Mouse (Mus musculus) gastrocnemius, postnatal 4 days (tissue): ENCODE measurements at regions not wholly inside any gene's neighbourhood (a gene's known extent, or its start where the extent isn't known, plus 50 kb on each side); places are given as distances from the start of the nearest gene placed in this dataset.

Source experiments
- DNase-seq, 2 experiments: peaks; one replicate each; pipeline ENCODE4 v3.0.0; 2021 to 2022; ENCODE audit warnings: low spot score in 2 of 2, mixed read lengths in 2 of 2

GRCm38 (mm10) chr2:174532671-174533363, 59.9 kb upstream of the Prelid3b start:
- DNase-seq = peak in 1 of 2 experiments; percentile 14

- DNase-seq = no peak
These were observed 67.8 kb upstream of the Prelid3b start for GRCm38 (mm10) chr2:174540717-174541116.

DNA sequence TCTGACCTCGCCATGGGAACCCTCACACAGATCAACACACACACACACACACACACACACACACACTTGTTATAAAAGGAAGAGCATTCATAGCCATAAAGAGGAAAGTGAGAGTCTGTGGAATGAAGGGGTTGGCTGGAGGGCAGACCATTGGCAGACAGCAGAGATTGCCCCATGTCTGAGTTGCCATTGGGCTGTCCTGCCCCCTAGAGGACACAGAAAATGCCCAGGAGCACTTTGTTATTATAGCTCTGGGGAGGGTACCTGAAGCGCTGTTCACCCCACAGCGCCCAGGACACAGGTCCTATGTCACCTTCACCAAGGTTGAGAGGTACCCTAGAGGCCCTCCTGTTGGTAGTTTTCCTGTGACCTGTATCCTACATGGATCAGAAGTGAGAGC, 74.3 kb upstream of the Prelid3b start:
- DNase-seq = no peak

- no peak for DNase-seq
These were observed 74.8 kb upstream of the Prelid3b start for GRCm38 (mm10) chr2:174547701-174548100.

GRCm38 (mm10) chr2:174548776-174549175, 75.9 kb upstream of the Prelid3b start:
- no peak for DNase-seq

- no peak for DNase-seq
These were observed 82.9 kb upstream of the Prelid3b start for GRCm38 (mm10) chr2:174555778-174556177.

DNA sequence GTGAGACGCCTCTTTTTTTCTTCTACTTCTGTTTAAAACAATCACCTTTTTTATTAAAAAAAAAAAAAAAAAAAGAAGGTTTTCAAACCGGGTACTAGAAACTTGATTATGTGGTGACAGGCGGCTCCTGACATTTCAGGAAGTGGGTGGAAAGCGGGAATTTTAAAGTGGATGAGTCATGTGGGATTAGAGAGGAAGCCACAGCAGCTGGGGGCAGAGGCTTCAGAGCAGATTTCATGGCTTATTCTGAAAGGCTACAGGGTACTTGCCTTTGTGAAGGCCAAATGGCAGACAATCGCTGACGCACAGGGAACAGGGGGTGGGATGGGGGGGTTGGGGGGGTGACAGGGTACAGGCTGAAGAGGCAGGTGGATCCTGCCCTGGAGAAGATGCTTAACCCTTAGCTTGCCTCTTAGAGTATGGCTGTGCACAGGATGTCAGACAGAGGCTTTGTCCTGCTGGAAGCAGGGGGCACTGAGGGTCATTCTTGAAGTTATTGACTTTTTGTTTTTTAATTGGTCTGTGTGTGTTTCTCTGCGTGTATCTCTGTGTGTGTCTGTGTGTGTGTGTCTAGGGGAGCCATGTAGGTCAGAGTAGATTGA, 81.4 kb upstream of the Zfp831 start:
- DNase-seq = no peak

- no peak for DNase-seq
These were observed 79.4 kb upstream of the Zfp831 start for GRCm38 (mm10) chr2:174563917-174564316.

GRCm38 (mm10) chr2:174564817-174565216, 78.5 kb upstream of the Zfp831 start:
- no peak for DNase-seq

DNA sequence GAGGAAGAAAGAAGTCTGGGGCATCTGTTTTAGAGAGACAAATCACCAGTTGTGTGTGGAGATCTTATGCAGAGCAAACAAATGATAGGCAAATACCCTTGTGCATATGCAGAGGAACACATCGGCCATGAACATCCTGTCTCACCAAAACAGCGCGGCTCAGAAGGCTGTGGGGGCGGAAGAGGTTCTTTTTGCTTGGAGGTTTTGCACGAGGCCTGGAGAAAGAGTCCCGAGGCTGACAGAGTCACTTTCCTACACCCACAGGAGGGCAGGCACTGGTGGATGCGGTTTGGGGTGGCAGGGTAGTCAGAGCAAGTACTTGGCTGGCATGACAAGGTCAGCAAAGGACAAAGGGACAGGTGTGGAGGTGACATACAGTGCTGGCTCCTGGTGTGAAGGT, 77.4 kb upstream of the Zfp831 start:
- no peak for DNase-seq

DNA sequence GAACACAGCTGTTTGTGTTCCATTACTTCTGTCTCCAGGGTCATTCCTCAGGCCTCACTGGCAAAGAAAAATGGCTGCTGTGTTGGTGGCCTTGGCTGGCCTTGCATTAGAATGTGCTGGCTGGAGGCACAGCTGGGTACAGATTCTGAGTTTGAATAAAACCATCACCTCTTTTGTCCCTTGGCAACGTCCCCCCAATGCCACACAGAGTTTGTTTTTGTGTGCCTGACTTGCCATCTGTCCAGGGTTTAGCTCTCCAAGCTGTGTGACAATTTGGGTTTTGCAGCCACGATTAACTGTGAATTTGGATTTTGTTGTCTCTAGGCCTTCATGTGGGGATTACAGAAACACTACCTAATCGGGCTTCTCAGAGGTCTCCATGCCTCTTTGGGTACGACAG, 76.6 kb upstream of the Zfp831 start:
- DNase-seq = no peak

GRCm38 (mm10) chr2:174574804-174575507, 68.4 kb upstream of the Zfp831 start:
- no peak for DNase-seq

GRCm38 (mm10) chr2:174575546-174575945, 67.8 kb upstream of the Zfp831 start:
- DNase-seq = no peak

DNA sequence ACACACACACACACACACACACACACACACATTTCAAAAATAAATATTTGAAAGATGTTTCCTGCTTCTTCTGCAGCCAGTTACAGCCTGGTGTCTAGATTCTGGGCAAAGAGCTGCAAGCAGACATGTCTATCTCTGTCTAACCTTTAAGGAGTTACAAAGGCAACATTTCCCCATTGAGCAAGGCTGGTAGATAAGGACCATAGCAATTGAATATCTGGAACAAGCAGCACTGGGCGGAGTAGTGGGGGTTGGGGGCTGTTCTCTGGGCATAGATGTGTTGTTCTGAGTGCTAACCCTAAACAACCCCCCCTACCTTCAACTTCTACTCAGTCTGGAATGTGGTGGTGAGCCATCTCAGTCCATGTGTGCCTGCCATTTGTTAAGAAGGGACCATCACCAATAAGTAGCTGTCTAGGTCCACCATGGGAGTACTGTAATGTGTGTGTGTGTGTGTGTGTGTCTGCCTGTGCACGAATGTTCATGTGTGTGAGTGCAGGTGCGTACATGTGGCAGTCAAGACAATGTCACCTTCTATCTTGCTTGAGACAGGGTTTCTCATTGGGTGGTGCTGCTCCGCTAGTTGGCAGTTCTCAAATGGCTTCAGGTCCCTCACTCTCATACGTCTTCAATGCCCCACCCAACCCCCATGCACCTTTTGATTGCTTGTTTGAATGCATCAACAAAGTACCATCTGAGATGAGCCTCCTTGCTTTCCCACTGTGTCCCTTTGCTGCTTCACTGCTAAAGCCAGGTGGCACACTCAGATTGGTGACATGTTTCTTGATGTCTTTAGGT, 62.2 kb upstream of the Zfp831 start:
- no peak for DNase-seq

GRCm38 (mm10) chr2:174584272-174584671, 59.1 kb upstream of the Zfp831 start:
- no peak for DNase-seq
